Mouse (Mus musculus) gastrocnemius, adult 2 months (tissue): ENCODE results near the gene Kcnip1. TPM values are rescaled to one million over a fixed set of nuclear protein-coding genes. Genes with fewer than 3 reads are reported as not detected.

Experiments
- DNase-seq: peaks from one replicate; pipeline ENCODE4 v3.0.0; 2022
- H3K27ac ChIP-seq: fragments of 200-600 bp; 2 replicates; pipeline ENCODE4 v1.8.1; 2022; ENCODE audit warnings: mild to moderate bottlenecking
- H3K4me3 ChIP-seq: fragments of 200-600 bp; 2 replicates; pipeline ENCODE4 v1.8.1; 2022; ENCODE audit warnings: mild to moderate bottlenecking, moderate library complexity
- CTCF ChIP-seq: fragments of 200-600 bp; IDR thresholded peaks from 2 replicates; pipeline ENCODE4 v1.8.1; 2022; ENCODE audit warnings: antibody characterized with exemption, mild to moderate bottlenecking, moderate library complexity
- intact Hi-C: fragments of 180-260 bp; cut with DNase I; formaldehyde crosslinking; loops from one replicate; pipeline ENCODE4 v1.15.1; 2025
- long read RNA-seq, 2 experiments: library from polyadenylated mRNA; stranded (forward); transcript quantifications; one replicate each; pipeline ENCODE4 v2.0.0; 2021
- total RNA-seq, 2 experiments: library from RNA; stranded (reverse); gene quantifications; 2 replicates each; pipeline ENCODE4 v1.2.3; 2021

The Kcnip1 gene
- not detected for total RNA-seq
- long read RNA-seq, experiment 1 = 0 reads
- long read RNA-seq, experiment 2 = 0 reads

DNA sequence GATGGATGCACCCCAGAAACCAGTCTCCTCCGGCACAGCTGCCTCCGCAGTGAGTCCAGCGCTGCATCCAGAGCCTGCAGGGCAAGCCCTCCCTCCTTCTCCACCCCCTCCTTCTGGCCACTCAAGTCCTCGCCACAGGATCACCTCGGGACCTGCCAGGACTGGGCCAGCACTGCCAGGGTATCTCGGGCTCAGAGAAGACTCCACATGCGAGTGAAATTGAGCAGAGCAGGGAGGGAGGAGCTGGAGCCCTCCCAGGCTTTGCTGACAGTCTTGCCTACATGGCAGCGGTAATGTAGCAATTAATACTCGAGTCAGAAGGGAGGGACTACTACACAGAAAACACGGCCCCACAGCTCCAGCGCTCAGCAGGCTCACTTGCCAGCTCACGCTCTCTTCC lies at the start of gene Kcnip1:
TSS of gene Kcnip1 (minus strand) at position 215 of the 400 bp plus-strand sequence.
- TF ChIP-seq CTCF = no peak
- DNase-seq = peak; percentile 90
- Histone ChIP-seq H3K4me3 (peak within 1 kb of the TSS; percentile 39), H3K27ac (0 out of 2 replicates have a peak within 1 kb of the TSS, but pooled peaks have one; percentile 46)
- intact Hi-C loops = no loop called here

DNA sequence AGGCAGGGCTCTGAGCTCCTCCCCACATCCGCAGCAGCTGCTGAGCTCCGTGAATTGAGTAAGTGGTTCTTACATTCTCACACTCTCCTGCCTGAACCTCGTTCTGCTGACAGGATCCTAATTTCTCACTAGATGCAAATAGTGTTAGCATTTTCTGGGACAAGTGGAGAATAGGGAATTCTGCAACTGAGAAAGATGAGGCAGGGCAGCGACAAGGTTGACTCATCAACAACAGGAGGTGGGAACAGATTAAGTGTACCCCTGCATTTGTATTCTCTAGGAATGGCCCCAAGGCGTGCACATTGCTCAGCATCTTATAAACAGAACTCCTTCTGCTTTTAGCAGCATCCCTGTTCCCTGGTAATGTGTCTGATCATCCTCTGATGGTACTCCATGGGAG lies 47.1 kb upstream of the Kcnip1 start:
- no peak for DNase-seq
- H3K4me3 ChIP-seq = no peak overlapping the region
- no peak for TF ChIP-seq CTCF
- intact Hi-C loops = no loop called here
- H3K27ac ChIP-seq = no peak overlapping the region

DNA sequence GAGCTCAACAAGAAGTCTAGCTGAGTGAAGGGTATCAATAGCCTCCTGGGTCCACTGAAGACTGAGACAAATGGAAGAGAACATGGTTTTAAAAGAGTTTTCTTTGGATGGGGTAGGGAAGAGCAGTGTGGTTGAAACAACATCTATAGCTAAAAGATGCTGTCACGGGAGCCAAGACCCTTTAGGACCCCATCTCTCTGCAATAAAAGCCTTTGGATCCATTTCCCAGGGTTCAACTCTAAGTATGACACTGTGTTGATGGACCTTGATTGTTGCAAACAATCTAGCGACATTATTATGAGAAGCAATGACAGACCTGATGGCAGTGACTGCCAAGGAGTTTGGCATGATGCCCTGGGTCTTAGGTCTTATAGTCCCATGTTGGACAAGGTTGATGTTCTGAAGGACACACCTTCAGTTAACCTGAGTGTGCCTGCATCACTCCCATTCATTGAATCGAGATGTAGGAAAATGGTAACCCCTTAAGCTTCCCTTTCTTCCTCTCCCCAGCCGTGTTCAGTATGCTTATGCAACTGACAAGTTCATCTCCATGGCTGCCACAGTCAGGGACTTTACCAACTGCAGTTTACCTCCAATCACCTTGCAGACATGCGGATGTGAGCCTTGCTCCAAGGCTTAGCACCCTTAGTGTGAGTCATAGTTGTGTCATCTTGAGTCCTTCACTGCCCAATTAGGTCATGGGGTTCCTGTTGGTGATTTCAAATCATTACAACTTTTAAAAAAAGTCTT lies 43.1 kb upstream of the Kcnip1 start:
- no peak overlapping the region for H3K4me3 ChIP-seq
- H3K27ac ChIP-seq = no peak overlapping the region
- no peak for DNase-seq
- intact Hi-C loops = no loop called here
- TF ChIP-seq CTCF = no peak

DNA sequence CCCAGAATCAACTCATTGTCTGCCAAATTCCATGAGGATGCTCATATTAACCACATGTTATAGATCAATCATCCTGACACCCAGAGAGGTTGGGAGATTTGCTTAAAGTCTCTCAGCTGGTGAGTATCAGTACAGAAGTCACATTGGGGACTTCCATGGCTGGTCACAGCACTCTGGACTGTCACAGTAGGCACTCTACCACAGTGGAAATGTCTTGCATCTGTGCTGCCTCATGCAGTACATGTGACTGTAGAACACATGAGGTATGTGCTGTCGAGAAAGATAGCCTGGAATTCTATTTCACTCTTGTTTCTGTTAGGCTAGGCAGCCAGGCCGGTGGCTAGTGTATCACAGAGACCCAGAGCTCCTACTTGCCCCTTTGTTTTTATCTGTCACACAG lies 41.8 kb upstream of the Kcnip1 start:
- intact Hi-C loops = no loop called here

DNA sequence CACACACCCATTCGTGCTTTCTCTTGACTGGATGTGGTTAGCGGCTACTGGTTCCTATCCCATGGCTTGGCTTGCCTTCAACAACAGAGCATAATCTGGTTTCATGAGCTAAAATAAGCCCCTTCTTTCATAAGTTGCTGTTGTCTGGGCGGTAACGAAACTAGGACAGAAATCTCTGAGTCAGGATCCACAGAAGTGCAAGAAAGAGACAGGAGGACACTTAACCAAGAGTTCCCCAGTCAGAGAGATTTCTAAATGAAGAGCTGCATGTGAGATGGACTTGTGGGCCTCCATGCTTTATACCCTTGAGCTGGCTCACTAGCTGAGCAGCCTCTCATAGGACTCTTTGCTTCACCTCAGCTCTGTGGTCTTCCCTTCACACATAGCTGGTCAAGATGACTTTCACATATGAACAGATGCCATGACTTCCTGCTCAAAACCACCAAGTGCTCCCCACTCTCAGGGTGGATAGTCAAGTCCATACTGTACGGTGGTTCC lies 41.1 kb upstream of the Kcnip1 start:
- no peak for TF ChIP-seq CTCF
- Histone ChIP-seq H3K4me3 (no peak overlapping the region), H3K27ac (no peak overlapping the region)
- DNase-seq = no peak
- intact Hi-C loops = no loop called here

More for the DNA sequence above, 41.8 kb upstream of the Kcnip1 start:
- DNase-seq = no peak
- no peak for TF ChIP-seq CTCF
- no peak overlapping the region for H3K4me3 ChIP-seq
- H3K27ac ChIP-seq = no peak overlapping the region

DNA sequence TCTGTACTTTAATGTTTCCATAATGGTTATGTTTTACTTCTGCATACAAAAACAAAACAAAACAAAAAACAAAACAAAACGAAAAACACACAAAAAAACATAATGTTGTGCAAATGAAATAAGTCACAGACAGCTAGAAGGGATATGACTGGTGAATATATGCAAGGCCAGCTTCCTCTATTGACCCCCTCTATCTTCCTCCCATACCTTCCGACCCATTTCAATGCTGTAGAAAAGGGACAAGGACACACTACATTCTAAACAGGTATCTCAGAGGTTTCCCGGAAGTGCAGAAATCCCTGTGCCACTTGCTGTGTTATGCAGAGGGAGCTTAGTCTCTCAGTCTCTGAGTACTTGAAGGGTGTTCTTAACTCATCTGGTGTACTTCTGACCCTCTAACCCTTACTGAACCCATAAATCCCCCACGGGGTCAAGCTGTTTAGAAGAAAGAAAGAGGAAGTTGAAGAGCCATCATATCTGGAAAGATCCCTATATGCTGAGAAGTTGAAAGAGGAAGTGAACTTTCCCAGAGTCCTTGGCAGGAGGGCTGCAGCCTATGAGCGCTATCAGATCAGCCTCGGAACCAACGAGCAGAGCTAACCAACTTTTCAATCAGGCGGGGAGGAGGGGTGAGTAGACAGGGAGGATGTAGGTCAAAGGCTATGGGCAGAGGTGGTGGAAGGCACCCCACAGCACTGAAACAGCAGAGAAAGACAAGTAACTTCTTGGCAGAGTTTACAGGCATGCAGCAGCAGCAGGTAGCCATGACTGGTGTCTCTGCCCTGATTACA lies 38.3 kb upstream of the Kcnip1 start:
- H3K27ac ChIP-seq = no peak overlapping the region
- 0 out of 2 replicates have a peak overlapping the region, but pooled peaks have one; percentile 29 for H3K4me3 ChIP-seq
- intact Hi-C loops = no loop called here
- TF ChIP-seq CTCF = no peak
- DNase-seq = peak; percentile 21

DNA sequence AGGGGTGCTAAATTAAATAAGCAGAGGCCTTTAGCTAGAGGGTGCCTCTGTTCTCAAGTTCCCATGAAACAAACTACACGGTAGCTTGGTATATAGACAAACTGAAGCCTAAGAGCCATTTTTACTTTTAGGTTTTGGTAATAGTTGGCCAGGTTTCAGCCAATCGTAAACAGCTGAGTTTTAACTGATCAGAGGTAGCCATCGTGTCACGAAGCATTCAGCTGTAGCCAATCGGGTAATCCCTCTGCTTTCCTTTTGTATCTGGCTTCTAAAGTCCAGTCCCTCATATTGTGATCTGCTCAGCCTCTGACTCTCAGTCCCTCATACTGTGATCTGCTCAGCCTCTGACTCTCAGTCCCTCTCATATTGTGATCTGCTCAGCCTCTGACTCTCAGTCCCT lies 36.7 kb upstream of the Kcnip1 start:
- intact Hi-C loops = no loop called here
- no peak for TF ChIP-seq CTCF
- no peak overlapping the region for H3K4me3 ChIP-seq
- no peak for DNase-seq
- H3K27ac ChIP-seq = no peak overlapping the region

DNA sequence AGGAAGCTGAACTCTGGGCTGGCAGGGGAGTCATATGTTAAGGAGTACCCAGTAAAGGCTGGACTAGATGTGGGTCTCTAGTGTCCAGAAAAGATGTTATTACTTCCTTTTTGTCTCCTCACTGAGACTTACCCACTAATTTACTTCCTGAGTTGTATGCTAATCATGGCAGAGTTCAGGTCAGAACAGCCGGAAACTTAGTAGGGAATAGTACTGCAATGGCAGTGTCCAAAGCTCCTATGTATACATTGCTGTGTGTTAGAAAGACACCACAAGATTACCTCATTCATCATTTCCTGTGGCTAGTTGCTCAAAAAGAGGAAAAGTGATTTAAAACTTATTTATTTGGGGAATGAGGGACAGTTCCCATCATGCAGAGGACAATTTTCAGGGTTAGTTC lies 32.1 kb upstream of the Kcnip1 start:
- H3K4me3 ChIP-seq = no peak overlapping the region
- H3K27ac ChIP-seq = no peak overlapping the region
- no peak for TF ChIP-seq CTCF
- intact Hi-C loops = no loop called here
- DNase-seq = no peak

DNA sequence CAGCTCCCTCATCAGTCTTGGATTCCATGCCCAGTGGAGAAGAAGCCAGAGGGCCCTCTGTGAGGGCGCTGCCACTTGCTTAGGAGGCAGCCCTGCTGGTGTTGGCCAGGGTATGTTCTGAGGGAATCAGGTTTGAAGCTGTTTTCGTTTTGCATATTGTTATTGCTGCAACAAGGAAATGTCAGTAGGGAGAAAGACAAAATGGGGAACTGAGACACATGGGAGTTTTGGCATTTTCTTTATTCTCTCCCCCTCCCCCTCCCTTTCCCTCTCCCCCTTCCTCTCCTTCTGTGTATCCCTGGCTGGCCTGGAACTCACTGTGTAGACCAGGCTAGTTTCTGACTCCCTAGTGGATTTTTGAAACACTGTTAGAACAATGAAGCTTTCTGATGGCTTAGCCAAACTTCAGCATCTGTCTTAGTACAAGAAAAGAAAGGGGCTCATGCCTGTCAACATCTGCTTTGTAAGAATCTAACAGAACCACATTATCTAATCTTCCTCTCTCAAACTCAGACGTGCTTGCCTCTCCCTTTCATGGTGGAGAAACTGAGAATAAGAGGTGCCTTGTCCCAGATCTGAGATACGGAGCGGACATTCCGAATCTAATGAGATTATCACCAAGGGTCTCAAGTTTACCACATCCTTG lies 19.2 kb upstream of the Kcnip1 start:
- intact Hi-C loops = no loop called here
- TF ChIP-seq CTCF = no peak
- no peak overlapping the region for H3K4me3 ChIP-seq
- H3K27ac ChIP-seq = no peak overlapping the region
- no peak for DNase-seq

DNA sequence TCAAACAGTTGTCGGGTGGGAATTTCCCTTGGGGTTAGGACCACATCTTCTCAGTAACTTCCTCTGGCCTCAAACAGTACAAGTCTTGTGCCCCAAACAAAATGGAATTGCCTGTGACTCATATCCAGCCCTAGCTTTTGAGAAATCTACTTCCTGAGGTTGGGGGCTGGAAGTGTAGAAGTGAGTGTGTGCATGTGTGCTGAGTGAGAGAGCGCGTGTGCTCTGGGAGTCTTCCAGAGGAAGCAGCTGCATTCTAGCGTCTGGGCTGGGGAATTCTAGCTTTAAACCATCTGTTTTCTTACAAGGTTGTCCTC lies 17.9 kb upstream of the Kcnip1 start:
- TF ChIP-seq CTCF = no peak
- no peak overlapping the region for H3K4me3 ChIP-seq
- DNase-seq = no peak
- intact Hi-C loops = no loop called here
- H3K27ac ChIP-seq = peak overlapping the region; percentile 24; the same call in 1 of the 2 replicates

DNA sequence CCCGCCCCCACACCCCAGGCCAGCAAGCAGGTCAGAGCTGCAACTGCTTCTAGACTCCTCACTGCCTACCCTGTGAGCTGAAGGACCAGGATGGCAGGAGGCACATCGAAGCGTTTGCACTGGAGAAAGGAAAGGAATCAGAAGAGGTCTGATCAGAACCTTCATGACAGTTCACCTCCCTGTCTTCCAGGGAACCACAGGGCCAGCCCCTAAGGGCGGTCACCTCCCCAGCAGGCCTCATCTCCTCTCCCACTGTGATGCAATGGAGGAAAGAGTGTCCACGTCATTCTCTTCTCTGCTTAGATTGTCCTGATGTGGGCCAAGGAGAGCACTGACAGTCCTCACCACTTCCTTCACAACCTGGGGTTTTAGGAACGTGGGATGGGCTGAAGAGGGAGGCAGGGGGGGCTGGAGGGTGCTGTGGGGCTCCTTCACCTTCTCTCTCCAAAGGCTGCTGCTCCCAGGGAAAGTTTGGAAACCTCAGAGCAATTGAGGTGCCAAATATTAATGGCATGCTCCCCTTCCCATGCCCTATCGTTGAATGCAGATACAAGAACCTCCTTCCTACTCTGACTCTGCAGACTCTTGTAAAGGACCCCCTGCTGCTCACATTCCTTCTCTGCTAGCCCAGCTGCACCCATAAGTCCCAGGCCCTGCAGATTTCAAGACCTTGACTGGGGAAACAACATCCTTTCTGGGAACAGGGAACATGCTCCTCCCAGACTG lies 17.3 kb upstream of the Kcnip1 start:
- intact Hi-C loops = no loop called here
- Histone ChIP-seq H3K4me3 (no peak overlapping the region), H3K27ac (peak overlapping the region; percentile 24)
- no peak for DNase-seq
- no peak for TF ChIP-seq CTCF
